Mouse (Mus musculus): ENCODE data around the gene Trim63.

Trim63 gene

DNA sequence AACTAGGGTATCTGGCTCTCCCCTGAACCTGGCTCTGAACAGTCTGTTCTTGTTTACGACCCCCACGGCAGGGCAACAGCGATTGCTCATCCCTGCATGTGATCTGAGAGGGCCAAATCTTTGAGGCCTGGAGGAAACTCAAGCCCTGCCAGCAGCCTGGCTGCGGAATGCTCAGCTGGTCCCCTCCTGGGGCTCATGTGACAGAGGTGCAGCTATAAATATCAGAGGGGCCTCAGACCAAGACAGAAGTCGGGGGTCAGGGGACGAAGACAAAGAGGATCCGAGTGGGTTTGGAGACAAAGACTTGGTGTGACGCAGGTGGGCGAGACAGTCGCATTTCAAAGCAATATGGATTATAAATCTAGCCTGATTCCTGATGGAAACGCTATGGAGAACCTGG lies at the start of gene Trim63:
Gene Trim63, plus strand, starts transcription at position 245 of the 400 bp plus-strand sequence.
- no peak for DNase-seq (ENCODE audit: low read depth, low spot score)

GRCm38 (mm10) chr4:134265860-134266585 lies 48.9 kb upstream of the Trim63 start:
- no peak for DNase-seq (ENCODE audit: low read depth, low spot score)

- DNase-seq (ENCODE audit: low read depth, low spot score) = peak; percentile 91
Observed at GRCm38 (mm10) chr4:134268102-134268655, 46.7 kb upstream of the Trim63 start.

GRCm38 (mm10) chr4:134269622-134270021 lies 45.3 kb upstream of the Trim63 start:
- DNase-seq (ENCODE audit: low read depth, low spot score) = peak; percentile 35

- DNase-seq (ENCODE audit: low read depth, low spot score) = no peak
Observed at GRCm38 (mm10) chr4:134271979-134272378, 42.9 kb upstream of the Trim63 start.

GRCm38 (mm10) chr4:134272731-134273416 lies 42.0 kb upstream of the Trim63 start:
- DNase-seq (ENCODE audit: low read depth, low spot score) = no peak

- DNase-seq (ENCODE audit: low read depth, low spot score) = peak; percentile 87
Observed at GRCm38 (mm10) chr4:134273417-134274345, 41.2 kb upstream of the Trim63 start.

DNA sequence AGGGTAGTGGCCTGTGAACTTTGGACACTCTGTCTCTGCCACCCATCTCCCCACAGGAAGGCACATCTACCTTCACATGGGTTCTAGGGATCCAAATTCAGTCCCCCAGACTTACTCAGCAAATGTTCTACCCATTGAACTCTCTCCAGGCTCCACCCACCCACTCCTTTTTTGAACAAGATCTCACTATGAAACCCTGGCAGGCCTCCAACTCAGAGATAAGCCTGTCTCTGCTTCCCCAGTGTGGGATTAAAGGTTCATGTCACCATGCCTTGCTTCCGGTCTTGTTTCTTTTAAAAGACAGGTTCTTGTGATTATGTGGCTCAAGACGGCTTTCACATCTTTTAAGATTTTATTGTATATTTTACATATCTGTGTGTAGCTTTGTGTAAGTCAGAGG lies 30.0 kb upstream of the Trim63 start:
- DNase-seq (ENCODE audit: low read depth, low spot score) = no peak

DNA sequence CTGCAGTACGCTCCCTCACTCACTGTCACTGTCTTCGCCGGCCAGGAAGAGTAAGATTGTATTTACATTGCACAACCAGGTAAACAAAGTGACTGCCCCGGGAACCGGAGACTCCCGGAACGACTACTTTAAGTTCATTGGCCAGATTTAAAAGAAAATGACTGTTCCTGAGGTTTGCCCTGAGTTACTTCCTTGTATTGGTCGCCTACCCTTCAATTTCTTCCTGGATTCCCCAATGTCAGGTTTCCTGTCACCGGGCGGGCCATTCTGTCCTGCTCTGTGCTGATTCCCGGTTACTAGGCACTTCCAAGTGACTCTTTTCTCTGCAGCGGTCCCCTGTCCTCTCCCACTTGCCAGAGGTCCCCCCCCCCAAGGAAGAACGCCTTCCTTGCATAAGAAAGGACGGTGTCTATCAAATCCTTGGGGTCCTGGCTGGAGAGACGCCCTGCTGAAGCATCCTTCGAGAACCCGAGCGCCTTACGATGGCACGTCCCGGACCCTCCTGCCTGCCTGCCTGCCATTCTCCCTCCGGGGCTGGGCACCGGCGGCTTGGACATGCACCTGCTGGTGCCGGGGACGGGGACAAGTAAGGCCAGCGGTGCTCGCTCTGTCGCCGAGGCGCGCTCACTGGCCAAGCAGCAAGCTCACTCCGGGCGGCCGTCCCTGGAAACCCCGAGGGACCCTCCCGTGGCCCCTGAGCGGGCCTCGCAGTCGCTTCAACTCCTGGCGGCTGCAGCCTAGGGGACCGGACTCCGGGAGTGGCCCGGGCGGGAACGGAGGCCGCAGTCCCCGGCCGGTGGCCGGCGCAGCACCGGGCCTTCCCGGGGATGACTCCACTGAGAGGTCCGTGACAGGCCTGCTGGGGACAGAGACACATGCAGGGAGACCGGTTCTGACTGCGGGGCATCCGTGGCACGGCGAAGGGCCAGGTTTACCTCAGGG lies 28.4 kb upstream of the Trim63 start:
- peak; percentile 38 for DNase-seq (ENCODE audit: low read depth, low spot score)

- peak; percentile 95 for DNase-seq (ENCODE audit: low read depth, low spot score)
Observed at GRCm38 (mm10) chr4:134287168-134287564, 27.8 kb upstream of the Trim63 start.

DNA sequence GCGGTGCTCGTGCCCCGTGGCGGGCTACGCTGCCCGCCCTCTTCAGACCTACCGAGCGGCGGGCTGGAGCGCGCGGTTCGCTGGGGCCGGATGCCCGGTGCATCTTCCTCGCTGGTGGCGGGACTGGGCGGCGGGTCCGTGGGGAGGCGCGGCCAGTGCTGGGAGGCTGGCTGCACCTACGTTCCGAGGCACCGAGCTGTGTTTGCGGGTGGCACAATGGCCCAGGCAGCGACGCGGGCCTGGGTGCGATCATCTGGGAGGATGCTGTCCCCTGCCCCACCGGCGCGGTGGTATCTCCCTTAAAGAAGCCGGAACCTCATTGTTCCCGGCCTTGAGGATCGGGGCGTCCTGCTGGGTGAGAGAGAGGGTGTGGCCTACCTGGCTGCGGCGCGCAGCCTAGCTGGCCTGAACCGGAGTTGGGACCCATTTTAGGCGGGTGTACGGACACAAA lies 27.3 kb upstream of the Trim63 start, which contains the start of gene Pdik1l:
Gene Pdik1l, minus strand, starts transcription at position 321 of the 451 bp plus-strand sequence.
- DNase-seq (ENCODE audit: low read depth, low spot score) = peak; percentile 98

DNA sequence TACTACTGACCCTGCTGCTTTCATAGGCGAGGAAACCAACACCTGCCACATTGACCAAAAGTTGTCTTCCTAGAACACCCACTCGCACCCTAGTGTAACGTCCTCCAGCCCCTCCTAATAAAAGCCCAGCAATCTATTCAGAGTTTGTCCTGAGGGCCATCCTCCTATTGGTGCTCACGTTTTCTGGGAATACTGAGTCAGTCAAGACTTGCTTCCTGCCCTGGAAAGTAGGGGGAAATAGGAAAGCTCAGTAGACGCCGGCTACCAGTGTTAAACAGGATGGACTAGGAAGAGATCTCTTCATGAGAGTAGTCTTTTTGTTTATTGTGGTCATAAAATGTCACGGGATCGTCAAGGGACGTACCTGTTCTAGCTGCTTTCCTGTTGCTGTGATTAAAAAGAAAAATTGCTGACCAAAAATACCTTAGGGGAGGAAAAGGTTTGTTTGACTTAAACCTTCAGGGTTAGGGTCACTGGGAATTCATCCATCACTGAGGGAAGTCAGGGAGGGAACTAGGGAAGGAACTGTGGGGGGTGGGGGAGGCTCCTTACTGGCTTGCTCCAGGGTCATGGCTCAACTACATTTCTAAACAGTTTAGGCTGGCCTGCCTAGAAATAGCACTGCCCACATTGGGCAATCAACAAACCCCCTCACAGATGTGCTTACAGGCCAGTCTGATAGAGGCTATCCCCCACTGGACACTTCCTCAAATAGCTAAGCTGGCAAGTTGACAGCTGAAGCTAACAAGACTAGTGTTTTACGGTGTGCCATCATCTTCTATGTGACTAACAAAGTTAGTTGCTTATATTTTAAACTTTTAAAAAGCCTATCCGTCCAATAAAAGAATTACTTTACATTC lies 26.3 kb upstream of the Trim63 start:
- no peak for DNase-seq (ENCODE audit: low read depth, low spot score)

DNA sequence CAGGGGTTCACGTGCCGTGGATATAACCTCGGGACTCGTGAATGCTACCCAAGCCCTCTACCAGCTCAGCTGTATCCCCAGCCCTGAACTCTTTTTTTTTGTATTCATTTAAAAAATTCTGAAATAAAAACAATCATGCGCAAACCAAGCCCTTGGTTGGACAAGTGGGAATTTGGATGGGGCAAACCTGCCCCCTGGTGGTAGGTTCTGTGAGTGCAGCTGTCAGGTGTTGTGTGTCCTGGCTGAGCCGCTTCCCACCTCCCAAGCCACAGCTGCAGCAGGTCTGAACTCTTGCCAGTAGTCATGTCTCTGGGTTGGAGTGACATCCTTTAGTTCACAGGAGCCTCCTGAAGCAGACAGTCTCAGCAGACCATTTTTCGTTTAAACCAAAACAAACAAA lies 22.9 kb upstream of the Trim63 start:
- DNase-seq (ENCODE audit: low read depth, low spot score) = peak; percentile 88

DNA sequence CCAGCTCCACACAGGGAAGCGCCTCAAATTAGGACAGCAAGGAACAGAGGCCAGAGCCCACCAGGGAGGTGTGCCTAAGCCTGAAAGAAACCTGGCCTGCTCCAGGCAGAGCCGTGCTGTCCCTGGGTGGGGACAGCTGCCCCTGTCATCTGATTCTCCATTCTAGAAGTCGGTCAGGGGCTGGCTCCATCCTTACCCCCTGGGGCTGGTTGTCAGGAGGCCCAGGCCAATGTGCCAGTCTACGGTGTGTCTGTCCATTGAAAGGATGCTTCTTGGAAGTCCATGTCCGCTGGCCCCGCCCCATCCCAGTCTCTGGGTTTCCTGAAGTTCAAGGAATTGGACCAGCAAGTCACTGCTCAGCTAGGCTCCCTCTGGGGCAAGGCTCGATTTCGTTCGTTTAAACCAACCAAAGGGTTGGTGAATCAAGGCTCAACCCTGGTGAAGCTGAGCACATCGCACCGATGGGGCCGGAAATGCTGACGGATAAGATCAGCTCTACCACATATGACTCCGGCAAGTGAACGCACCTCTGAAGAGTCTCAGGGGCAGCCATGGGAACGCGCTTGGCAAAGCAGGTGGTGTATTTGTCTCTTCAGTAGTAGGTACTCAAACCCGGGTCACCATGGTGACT lies 21.7 kb upstream of the Trim63 start:
- no peak for DNase-seq (ENCODE audit: low read depth, low spot score)

GRCm38 (mm10) chr4:134293692-134294163 lies 21.2 kb upstream of the Trim63 start:
- DNase-seq (ENCODE audit: low read depth, low spot score) = no peak

- peak; percentile 72 for DNase-seq (ENCODE audit: low read depth, low spot score)
Observed at GRCm38 (mm10) chr4:134296096-134296495, 18.8 kb upstream of the Trim63 start.

DNA sequence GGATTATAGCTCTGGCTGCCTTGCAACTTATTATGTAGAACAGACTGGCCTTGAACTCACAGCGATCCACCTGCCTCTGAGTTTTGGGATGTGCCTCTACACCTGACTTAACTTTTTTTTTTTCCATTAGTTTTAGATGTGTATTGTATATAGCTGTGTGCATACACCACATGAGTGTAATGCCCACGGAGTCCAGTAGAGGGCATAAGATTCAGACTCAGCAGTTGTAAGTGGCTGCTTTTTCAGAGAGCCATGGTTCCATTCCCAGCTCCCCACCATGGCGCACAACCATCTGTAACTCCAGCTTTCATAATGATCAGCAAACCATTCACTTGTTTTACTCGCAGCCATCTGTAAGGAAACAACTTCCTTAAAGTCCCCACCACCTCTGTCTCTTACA lies 18.4 kb upstream of the Trim63 start:
- DNase-seq (ENCODE audit: low read depth, low spot score) = peak; percentile 79

DNA sequence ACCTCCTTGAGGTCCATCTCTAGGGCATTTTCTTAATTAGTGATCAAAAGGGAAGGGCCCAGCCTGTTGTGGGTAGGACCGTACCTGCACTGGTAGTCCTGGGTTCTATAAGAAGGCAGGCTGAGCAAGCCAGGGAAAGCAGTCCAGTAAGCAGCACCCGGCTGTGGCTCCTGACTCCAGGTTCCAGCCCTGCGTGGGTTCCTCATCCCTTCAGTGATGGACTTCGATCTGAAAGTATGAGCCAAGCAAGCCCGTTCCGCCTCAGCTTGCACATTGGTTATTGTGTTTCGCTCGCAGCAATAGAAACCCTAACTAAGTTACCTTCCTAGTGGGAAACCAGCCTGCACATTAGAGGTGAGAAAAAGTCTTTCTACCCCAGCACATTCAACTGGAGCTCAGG lies 17.6 kb upstream of the Trim63 start:
- no peak for DNase-seq (ENCODE audit: low read depth, low spot score)

Data from ZHBTc4 (cell line).